Mouse (Mus musculus) kidney, postnatal 10 days (tissue): ENCODE data around the gene Cd2ap.
A peak's percentile ranks its signal among the peaks of the same experiment; 100 is the strongest.
"Not testable (repeated sequence)": the region's sequence is repeated elsewhere in the genome, so short reads cannot be mapped to it uniquely, and the experiment has no call there.

Source experiments
- DNase-seq: peaks from one replicate; pipeline ENCODE4 v3.0.0; 2021; ENCODE audit warnings: mixed read lengths

The Cd2ap gene

DNA sequence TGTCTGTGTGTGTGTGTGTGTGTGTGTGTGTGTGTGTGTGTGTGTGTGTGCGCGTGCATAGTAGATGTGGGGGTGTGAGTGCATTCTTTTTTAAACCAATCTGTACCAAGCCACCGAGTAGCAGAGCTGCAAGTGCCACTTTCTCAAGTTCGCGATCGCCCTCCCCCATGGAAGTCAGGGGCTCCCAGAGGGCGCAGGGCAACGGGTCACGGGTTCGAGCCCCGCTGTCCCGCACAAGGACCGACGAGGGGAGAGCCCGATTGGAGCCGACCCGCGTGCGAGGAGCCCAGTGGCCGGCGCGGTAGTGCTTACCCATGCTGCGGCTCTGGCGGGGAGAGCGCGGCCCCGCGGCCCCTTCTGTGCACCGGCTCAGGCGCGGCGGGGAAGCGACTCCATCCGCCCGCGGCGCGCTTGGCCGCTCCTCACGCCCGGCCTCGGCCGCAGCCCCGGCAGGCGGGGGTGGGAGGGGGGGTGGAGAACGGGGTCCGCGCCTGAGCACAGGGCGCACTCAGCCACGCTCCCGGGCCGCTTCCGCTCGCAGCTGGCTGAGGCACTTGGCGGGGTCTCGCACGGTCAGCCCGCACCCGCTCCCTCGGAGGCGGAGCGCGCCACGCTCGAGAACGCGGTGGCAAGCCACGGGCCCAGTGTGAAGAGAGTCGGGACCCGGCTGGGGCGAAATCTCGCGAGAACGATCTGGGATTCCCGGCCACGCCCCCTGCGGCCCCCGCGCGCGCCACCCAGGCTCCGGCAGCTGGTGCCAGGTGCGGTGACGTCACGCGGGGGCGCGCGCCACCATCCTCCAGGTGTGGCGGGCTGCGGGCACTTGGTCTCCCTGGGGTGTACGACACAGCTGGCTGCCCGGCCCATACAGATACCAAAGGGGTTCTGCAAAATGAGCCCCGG lies at the start of gene Cd2ap:
Cd2ap (minus strand) TSS at position 665 of the 903 bp plus-strand sequence.
- peak; percentile 99 for DNase-seq

DNA sequence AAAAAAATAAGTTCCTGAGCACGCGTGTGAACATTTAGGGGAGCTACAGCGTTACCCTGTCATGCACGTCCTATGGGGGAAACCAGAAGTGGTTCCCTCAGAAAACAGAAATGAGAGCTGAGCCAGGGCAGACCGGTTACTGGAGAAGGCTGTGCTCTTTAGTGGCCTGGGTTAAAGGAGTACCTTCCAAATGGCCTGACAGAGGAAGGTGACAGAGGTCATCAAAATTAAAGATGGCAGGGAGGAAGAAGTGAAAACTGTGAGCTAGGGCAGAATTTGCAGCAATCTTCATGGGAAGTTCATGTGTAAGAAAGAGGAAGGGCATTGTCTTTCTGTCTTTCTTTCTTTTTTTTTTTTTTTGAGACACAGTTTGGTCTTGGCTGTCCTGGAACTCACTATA lies 48.3 kb upstream of the Cd2ap start:
- DNase-seq, result no peak

DNA sequence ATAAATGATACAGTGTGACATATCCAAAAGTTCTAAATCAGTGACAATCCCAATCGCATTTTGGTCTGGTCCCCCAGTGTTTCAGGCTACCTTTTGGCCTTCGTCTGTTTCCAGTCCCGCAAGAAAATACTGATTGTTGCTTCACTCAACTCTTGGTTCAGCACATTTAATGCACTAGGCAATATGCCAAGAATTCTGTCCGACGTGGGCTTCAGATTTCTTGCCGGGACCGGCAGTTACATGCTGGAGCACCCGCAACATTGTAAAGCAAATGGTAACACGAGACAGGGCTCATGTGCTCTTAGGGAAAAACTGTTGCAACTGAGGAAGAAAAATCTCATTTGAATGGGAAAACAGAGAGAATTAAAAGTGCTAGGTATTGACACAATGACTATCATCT lies 42.3 kb upstream of the Cd2ap start:
- DNase-seq, result no peak

DNA sequence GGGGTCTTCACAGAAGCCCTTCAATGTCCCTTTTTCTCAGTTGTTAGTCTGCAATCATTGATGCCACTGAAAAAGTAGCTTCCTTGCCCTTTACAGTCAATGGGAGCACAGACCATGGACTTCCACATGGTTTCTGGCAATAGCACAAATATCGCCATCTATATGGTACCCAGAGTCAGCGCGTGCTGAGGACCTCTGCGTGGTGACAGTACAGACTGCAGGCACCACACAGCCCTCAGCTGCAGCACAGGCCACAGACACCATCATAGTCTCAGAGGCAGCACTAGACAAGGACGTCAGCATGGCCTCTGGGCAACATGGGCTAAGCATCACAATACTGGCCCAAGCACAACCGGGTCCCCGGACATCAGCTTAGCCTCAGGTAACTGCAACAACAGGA lies 38.3 kb upstream of the Cd2ap start:
- no peak for DNase-seq

DNA sequence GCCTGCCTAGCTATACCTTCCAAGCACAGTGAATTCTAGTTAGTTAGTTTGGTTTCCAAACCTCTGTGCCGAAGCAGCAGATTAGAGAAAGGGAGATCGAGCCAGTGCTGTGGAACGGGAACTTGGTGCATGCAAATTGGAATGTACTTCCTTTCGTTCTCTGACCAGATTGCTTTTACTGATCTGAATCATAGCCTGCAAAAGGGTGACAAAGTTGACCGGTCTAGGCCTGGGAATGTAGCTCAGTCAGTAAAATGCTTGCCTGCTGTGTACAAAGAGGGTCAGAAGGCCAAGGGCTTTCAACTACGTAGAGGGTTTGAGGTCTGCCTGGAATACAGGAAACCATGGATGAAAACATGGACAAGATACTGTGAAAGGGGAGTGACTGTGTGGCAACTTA lies 35.7 kb upstream of the Cd2ap start:
- DNase-seq, result no peak

DNA sequence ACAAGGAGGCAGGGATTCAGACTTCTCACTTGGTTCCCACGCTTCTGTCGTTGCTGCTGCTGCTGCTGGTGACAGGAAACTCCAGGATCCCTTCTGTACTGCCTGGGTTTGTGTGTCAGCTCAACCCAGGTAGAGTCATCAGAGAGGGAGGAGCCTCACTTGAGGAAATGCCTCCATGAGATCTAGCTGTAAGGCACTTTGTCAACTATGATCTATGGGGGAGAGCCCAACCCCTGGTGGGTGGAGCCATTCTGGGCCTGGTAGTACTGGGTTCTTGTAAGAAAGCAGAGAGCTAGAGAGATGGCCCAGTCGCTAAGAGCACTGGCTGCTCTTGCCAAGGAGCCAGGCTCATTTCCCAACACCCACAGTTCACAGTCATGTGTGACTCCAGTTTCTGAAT lies 34.0 kb upstream of the Cd2ap start:
- no peak for DNase-seq

DNA sequence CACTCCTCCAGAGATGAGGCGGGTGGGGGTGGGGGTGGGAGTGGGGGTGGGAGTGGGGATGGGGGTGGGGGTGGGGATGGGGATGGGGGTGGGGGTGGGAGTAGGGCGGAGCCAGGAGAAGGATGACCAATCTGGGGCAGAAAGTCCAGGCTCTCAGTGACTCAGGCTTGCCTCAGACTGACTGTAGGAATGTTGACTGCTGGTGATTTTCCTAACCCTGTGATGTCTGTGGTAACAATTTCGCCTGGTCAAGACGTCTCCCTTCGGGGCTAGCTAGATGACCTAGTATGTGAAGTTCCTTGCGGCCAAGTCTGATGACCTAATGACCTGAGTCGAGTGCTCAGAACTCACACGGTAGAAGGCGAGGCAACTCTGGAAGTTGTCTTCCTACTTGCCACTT lies 32.9 kb upstream of the Cd2ap start:
- DNase-seq, result peak; percentile 26

DNA sequence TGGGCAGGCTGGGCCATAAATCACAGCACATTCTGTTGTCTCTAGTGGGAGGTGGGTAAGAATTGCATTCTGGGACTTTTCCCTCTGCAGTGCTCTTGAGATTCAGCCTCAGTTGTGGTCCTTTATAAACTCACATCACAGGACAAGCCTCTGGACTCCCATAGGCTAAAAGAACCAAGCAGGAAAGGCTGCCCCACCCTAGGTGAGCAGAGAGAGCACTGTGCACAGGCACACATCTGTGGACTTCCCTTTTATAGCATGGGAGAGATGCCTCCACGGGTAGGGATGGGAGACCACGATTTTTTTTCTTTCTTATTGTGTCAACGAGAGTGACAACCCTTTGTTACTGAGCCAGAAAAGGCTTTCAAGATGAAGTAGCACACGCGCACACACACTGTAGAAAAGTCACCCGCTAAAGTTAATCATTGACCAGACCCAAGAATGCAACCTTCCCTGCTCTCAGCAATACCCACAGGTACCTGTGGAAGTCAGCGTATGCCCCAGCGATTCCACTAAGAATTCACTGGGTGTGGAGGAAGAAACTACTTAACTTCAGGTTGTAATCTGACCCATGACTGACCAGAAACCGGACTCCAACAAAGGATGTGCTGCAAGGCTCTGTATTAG lies 32.4 kb upstream of the Cd2ap start:
- peak; percentile 56 for DNase-seq

DNA sequence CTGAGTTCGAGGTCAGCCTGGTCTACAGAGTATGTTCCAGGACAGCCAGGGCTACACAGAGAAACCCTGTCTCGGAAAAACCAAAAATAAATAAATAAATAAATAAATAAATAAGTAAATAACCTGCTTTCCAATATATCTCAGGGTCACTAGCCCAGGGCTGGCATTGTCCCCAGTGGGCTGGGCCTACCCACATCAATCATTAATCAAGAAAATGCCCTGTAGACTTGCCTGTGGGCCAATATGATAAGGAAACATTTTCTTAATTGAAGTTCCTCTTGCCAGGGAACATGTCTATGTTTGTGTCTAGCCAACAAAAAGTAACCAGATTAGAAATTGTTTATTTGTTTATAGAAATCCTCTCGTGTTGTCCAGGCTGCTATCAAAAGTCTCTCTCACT lies 31.7 kb upstream of the Cd2ap start:
- DNase-seq, result peak; percentile 30

DNA sequence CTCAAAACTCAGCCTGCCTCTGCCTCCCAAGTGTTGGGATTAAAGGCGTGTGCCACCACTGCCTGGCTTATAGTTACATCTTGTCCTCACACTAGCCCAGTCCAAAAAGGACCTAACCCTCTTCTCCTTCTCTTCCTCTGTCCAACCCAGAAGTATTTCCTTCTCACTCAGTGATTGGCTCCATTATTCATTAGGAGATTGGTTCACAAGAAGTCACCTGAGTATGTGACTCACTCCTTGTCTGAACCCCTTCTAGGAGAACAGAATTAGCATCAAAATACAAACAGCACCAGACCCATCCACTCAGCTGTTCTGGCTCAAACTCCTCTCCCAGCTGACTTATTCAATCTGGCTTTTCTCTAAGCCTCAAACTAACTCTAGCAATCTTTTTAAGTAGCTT lies 30.0 kb upstream of the Cd2ap start:
- DNase-seq, result not testable (repeated sequence)

DNA sequence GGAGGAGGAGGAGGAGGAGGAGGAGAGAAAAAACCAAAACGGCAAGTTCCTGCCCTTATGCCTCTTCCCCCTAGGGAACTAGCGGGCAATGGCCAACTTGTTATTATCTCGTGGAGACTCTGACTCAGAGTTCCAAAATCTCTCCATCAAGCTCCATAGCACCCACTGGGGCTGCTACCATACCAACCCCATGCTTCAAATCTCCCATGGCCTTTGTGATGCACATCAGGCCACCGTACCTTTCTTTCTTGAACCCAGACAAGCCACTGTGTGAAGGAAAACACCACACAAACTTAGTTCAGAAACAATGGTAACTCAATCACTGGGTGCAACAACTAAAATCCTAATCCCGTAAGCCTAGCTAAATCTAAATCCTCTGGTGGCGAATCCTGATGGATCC lies 29.5 kb upstream of the Cd2ap start:
- no peak for DNase-seq

DNA sequence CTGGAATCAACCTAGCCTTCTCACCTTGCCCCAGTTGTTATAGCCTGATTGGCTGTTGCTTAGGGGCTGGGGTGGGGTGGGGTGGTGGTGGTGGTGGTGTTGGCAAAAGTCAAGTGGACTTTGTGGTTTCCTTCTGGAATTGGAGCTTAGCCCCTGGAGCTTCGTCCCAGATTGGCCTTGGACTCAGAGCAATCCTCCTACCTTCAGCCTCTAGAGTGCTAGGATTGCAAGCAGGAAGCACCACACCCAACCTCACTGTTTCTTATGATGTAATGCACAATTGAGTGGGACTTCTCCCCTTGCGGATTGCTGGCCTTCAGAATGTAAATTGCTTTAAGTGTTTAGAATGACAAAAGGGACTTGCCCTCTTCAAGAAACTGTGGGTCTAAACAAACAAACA lies 24.3 kb upstream of the Cd2ap start:
- no peak for DNase-seq

DNA sequence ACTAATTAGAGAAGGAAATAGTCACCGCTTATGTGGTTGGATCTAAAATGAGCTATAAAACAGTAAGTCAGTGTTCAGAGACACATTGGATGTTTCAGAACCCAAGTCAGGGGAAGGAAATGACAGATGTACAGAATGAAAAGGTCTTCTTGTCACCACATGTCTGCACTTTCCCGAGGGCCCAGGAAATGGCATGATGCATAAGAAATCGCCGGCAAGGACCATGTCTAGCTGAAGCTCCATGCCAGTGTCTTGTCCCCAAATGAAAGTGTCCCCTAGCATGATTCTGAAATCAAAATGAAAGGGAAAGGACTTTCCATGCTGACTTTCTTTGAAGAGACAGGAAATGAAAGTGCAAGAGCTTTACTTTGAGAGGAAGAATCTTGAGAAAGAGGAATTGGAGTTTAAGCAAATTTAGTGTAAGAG lies 10.8 kb upstream of the Cd2ap start:
- no peak for DNase-seq

DNA sequence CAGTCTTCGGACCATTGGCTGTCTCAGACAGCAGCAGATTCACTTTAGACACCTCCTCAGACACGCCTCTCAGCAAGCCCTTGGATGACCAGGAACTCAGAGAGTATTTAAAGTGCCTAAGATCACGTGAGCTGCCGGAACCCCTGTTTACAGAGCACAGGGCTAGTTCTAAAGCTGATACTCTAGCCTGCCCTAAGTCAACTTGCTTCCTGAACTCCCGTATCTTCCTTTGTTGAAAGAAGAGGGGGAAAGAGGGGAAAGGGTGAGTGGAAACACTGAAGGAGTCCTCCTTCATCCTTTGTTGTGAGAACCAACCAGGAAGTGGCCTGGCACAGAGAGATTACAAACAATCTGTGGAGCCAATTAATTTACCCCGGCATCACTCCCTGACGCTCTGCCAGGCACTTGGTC lies 8.6 kb upstream of the Cd2ap start:
- no peak for DNase-seq

DNA sequence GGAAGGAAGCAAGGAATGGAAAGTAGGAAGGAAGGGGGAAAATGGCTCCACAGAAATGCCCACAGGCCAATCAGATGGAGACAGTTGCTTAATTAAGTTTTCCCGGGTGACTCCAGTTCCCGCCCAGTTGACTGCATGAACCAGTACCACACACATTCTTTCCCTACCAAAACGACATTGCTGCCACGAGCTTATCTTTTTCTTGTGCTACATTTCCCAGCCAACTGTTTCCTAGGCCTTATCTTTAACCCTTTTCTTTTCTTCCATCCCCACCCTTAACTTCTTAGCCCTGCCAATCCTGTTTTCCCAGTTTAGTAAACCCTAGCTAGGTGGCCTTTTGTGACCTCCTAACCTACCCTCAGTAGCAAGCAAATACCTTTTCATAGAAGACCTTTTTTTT lies 7.9 kb upstream of the Cd2ap start:
- DNase-seq, result no peak

DNA sequence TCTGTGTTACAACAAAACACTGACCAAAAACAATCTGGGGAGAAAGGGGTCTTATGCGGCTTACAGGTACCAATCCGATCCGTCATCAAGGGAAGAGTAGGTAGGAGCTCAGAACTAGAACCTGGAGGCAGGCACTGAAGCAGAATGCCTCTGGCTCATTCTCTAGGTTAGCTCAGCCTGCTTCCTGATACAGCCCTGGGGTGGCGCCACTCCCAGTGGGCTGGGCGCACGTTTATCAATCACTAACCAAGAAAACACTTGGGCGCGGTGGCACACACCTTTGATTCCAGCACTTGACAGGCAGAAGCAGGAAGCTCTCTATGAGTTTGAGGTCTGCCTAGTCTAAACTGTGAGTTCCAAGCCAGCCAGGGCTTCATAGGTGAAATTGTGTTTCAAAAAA lies 7.3 kb upstream of the Cd2ap start:
- DNase-seq, result no peak

DNA sequence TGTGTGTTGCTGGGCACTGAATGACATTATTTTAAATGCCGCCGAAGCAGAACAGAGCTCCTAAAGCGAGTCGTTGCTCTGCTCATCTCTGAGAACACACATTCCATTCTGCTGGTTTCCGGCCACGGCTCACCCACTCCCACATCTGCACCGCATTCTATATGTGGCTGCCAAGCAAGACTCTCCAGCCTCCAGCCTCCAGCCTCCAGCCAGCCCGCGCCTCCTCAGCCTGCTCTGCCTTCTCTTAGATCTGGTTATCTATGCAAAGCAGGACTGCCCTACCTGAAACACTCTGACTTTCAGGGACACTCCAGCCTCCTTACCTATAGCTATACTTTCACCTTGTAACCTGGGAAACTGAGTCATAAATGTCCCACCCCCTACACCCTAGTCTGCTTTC lies 6.8 kb upstream of the Cd2ap start:
- DNase-seq, result peak; percentile 36

DNA sequence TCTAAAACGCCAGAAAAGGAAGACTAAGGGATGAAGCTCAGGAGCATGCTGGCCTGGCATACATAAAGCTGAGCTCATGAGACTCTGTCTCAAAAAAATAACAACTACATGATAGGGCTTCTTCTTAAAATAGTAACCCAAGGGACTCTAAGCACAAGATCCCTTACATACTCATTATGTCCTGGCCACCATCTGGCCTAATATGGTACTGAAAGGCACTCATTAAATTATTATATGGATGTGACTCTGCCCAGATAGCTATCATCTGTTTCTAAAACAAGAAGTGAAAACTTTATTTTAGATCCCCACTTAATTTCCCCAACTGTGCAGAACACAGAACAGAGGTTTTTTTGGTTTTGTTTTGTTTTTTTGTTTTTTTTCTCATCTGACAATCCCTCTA lies 6.4 kb upstream of the Cd2ap start:
- no peak for DNase-seq

DNA sequence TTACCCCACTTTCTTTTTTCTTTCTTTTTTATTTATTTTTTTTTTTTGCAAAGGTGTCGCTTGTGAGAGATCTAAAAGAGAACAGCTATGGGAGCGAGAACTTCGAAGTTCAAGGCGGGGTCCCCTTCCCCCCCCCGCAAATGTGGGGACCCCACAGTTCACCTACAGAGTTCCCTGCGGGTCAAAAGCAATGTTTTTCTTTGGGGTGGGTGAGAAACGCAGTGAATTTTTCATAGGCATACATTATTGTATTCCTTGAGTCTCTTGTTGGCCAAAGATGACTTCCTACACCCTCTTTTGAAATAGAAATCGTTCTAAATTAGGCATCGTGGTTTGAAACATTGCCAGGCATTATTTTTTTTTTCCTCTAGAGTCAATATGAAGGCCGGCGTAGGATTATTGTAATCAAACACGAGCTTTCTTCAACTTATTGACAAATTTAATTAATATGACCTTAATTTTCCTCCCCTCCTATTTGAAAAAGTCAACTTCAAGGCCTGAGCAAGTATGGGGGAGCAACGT lies 500 bp upstream of the Cd2ap start:
- DNase-seq, result no peak

DNA sequence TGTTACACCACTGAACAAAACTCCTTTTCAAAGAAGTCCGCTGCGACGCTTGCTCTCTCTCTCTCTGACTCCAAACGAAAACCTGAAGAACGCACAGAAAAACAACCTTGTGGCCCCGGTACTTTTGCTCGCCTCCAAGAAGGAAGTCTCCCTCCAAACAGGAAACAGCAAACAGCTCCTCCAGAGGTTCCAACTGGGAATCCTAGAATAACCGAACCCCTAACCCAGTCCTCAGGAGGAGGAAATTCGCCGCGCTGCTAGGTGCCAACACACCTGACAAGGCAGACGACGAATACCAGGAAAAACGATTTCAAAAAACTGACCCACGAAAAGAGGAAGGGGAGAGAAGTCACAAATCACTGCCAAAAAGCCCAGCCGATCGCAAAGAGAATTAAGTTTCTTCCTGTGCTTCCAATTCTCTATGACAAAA lies 879 bp downstream of the Cd2ap start:
- peak; percentile 58 for DNase-seq

DNA sequence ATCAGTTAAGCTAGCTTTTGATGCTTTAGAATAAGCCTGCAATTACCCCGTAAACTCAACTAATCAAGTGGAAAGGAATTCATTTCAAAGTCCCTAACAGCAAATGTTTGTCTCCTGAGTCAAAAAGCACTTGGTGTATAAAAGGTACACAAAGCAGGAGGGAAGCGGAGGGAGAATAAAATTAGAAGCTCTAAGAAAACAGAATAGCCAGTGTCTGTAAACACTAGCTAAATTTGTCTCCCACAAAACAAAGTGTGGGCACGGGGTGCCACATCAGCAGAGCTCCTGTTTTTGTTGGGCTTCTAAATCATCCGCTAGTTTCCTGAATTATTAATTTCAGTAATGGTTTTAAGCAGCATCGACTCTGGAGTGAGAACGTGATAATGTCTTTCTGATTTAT lies 1.4 kb downstream of the Cd2ap start:
- DNase-seq, result no peak

DNA sequence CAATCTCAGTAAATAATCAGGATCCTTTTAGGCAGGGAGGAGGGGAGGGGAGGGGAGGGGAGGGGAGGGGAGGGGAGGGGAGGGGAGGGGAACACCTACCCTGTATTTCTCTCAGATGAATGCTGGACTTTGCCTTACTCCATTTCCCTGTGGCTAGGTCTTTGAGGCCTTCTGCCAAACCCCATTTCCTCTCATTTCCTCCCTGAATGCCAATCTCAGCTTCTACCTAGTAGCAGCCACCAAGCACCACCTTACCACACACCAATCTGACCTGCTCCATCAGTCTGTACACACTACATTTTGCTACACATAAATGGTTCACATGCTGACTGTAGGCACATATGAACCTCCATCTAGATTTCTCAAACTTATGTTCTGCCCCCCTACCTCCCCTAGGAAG lies 6.0 kb downstream of the Cd2ap start:
- DNase-seq, result no peak

DNA sequence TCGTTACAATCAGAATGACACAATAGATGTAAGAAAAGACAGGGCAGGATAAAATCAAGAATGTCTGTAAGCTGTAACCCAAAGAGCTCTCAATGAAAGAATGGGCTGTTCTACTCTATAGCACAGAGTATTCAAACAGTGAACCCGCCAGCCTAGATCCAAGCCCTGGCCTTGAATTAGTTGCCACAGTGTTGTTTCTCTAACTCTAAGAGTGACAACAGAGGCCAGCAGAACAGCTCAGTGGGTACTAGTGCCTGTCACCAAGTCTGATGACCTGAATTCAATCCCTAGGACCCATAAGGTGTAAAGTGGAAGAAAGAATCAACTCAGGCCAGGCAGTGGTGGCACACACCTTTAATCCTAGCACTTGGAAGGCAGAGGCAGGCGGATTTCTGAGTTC lies 13.3 kb downstream of the Cd2ap start:
- DNase-seq, result no peak

DNA sequence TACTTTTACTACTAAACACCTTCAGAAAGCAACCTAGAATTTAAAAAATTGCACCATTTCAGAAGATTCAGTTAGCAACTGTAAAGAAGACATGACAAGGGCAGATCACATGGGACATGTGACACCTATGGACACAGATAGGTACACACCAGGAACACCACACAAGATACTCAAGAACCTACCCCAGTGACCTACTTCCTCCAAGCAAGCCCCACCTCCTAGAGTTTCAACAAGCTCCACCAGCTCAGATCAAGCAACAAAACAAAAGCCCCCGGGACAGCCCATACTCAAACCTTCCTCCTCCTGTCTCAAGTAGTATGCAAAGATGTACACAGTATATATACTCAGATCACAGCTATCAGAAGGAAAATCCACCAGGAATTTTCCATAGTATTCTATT lies 16.1 kb downstream of the Cd2ap start:
- DNase-seq, result no peak
